Mouse (Mus musculus): ENCODE data around the gene Usp33. TPM values are rescaled to one million over a fixed set of nuclear protein-coding genes. Genes with fewer than 3 reads are reported as not detected.

Gene Usp33
- 1 to 10 TPM in 1 of 2 experiments, under 1 TPM in 1; 0.33 to 7.2 TPM for polyA plus RNA-seq (2012; fragmentation: generic; extraction: Trizol)

DNA sequence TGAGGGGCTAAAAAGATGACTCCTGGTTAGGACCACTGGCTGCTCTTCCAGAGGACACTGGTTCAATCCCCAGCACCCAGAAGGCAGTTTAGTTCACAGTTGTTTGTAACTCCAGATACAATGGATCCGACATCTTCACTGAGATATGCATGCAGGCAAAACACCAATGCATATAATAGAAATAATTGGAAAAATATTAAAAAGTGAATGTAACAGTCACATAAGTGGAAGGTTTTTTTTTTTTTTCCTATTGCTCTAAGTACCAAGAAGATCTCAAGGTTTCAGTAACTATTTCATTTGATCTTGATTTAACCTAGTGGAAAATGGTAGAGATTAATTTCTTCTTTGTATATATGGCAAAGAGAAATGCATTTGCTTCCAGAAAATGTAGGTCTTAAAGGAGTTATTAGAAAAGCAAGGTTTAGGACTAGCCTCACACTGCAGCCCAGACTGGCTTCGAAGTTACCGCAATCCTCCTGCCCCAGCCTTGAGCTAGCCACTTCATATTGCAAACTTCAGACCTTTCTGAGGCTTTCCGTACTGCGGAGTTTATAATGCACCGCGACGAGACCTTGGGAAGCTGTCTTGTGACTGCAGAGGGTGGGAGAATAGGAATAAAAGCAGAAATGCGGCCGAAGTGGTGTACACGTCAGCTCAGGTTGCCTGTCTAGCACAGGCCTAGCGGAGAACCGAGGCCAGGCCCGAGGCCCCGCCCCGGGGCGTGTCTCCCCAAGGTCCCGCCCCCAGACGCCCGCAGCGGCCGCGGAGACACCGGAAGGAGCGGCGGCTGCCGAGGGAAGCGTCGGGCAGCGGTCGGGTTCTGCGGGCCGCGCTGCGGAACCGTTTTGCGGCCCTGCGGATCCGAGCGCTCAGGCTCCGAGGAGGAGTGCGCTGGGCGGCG, at the start of gene Usp33:
TSS of gene Usp33 (plus strand) at position 747 of the 901 bp plus-strand sequence.

DNA sequence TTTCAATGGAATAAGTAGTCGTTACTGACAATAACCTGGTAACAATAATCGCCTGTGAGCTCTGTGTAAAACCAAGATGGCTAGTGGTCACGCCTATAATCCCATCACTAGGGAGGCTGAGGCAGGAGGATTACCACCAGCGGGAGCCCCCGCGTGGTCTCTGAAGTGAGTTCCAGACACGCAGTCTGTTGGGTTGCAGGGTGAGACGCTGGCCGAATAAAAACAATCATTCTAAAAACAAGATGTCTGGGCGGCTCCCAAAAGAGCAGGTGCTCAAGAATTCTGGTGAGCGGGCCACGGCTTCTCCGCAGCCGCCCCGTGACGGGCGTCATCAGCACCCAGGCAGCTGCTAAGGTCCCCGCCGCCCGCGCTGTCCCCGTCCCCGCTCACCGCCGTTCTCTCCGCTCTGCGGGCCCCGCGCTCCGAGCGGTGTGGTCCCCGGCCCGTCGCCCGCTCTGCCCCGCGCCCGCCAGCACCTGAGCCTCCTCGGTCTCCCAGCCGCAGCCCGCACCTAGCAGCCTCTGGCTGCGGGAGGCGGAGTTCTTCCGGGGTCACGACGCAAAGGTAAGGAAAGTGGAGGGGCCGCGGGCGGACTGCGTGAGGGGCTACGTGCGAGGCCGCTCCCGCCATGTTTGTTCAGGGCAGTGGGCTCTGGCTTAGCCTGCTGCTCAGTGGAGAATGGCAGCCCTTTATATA, 6.3 kb upstream of the Usp33 start, which contains the start of gene Miga1:
TSS of gene Miga1 (minus strand) at position 546 of the 696 bp plus-strand sequence.

DNA sequence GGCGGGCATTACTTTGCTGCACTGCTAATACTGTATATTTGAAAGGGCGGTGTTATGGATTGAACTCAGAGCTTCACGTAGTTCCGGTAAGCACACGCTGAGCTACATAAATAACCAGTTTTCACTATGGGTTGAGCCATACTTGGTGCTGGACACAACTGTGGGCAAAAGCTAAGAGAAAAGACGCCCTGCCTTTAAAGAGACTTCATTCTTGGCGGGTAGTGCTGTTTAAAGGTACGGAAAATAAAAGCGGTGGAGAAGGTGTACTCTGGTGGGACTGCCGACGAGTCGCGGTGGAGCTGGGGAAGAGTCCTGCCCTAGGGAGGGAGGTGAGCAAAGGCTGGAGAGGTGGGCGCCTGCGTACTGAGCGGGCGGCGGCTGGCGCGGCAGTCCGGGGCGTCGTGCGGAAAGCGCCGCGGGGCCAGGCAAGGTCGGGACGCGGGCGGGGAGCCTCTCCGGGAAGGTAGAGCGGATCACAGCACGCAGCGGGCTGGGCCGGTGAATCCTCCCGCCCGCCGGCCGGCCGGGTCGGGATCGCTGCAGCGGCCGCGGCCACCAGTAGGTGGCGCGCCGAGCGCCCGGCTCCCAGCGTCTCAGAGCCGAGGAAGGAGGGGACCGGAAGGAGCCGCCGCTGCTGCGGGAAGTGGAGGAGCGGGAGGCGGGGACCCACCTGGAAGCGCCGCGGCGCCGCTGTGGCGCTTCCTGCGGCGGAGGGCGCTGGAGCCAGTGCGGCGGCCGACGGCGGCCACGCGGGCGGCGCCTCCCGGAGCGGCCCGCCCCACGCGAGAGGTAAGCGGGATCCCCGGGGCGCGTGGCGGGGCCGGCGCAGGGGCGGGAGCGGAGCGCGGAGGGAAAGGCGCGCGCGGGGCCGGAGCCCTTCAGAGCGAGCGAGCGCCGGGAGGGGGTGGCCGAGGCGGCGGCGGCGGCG, 49.3 kb downstream of the Usp33 start, which contains the start of gene Zzz3:
TSS of gene Zzz3 (plus strand) at position 124 of the 928 bp plus-strand sequence.

Other genes with a start within 250 kb of the Usp33 start
- under 1 TPM; 0.09 to 0.70 TPM for gene Gipc2, start 180.2 kb upstream of the Usp33 start, polyA plus RNA-seq (2012; fragmentation: generic; extraction: Trizol)
- 1 to 10 TPM in 1 of 2 experiments, under 1 TPM in 1; 0.62 to 7.5 TPM for gene Dnajb4, start 136.2 kb upstream of the Usp33 start, polyA plus RNA-seq (2012; fragmentation: generic; extraction: Trizol)
- gene Fubp1, start 136.1 kb upstream of the Usp33 start, polyA plus RNA-seq (2012; fragmentation: generic; extraction: Trizol), result 10 to 100 TPM in 1 of 2 experiments, 1 to 10 TPM in 1; 8.1 to 19.8 TPM
- gene Nexn, start 80.1 kb upstream of the Usp33 start, polyA plus RNA-seq (2012; fragmentation: generic; extraction: Trizol), result 1 to 10 TPM; 1.4 to 2.2 TPM
- under 1 TPM; 0.27 to 0.66 TPM for gene Miga1, start 6.1 kb upstream of the Usp33 start, polyA plus RNA-seq (2012; fragmentation: generic; extraction: Trizol)
- gene Zzz3, start 49.0 kb downstream of the Usp33 start, polyA plus RNA-seq (2012; fragmentation: generic; extraction: Trizol), result 1 to 10 TPM in 1 of 2 experiments, under 1 TPM in 1; 0.66 to 5.2 TPM